Mouse (Mus musculus) lung, postnatal 25 days (tissue): ENCODE results near the gene Tmem45a2.
"Not testable (repeated sequence)": the region's sequence is repeated elsewhere in the genome, so short reads cannot be mapped to it uniquely, and the experiment has no call there.

Source experiments
- DNase-seq: peaks from one replicate; pipeline ENCODE4 v3.0.0; 2022; ENCODE audit warnings: low spot score

The Tmem45a2 gene

DNA sequence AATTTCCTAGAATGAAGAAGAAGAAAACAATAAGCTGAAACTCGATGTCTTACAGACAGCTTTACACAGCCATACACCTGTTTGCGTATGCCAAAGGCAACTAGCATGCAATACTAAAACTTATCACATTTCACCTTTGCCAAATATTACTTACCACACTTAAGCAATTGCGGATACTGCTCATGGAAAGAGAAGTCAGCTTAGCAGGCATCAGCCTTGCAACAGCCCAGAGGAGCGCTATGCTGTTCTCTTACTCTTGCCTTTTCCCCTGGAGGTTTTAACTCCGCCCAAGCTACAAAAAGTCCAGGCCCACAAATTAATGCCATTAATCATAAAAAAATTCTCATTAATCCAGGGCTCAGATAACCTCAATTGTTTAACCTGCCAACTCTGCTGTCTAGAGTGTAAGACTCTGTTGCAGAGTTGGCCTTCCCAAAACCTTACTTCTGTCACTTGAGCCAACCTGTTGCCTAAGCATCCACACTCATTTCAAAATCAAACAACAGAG is at the start of gene Tmem45a2:
Tmem45a2 (minus strand) TSS at position 241 of the 508 bp plus-strand sequence.
- no peak for DNase-seq

DNA sequence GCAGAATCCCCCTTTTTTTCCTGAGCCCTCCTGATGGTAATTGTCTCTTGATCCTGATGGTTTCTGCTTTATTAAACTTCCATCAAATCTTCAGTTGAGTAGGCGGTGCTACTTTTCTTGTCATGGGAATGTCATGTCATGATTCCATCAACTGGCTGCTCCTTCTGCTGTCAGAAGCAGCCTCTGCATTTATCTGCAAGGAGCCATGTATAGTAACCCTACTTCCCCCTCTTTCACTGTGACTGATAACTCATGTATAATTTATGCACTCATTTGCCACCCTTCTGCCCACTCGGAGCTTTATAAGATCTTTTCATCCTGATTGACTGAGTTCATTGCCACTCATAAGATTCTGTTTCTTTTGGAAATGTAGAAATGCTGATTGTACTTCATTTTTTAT is 46.4 kb upstream of the Tmem45a2 start:
- DNase-seq = no peak

DNA sequence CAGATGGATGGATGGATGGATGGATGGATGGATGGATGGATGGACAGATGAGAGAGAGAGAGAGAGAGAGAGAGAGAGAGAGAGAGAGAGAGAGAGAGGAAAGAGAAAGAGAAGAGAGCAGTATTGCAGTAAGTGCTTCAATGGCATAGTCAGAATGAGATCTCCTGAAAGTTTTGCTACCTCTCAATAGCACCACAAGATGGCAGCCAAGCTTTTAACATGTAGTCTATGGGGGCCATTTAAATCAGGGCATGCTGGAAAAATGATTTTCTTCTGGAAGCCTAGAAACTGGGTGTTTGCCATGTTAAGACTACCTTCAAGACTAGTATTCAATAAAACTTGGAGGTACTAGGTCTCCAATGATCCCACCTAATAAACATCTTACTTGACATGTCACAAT is 44.9 kb upstream of the Tmem45a2 start:
- DNase-seq = peak; percentile 15

DNA sequence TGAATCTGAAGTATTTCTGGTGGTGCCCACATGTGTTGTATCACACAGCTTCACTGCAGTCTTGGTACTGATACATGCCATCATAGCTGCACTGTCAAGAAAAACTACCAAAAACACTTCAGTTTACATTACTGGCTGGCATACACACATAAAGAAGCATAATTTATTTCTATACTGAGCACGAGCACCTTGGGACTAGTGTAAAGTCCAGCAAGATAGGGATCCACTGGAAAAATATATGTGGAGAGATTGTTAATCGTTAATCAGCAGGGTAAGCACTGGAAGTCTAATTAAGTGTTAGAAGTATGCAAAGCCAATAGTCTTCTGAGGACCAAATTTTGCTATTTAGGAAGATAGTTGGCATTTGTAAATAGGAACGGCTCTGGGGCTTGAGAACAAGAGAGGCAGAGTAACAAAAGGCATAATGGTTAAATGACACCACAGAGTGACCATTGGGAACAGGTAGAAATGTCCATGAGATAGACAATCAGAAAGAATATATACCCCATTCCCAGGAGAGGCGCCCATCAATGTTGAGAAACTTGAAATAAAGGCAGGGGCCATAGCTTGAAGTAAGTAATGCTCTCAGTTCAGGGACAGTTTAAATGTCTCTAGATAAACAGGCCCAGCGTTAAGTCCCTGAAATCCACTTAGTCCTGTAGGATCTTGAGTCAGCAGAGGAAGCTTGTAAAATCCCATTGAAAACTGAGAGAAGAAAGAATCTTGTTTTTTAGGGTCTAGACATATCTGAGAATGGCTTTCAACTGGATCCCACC is 35.2 kb upstream of the Tmem45a2 start:
- no peak for DNase-seq

DNA sequence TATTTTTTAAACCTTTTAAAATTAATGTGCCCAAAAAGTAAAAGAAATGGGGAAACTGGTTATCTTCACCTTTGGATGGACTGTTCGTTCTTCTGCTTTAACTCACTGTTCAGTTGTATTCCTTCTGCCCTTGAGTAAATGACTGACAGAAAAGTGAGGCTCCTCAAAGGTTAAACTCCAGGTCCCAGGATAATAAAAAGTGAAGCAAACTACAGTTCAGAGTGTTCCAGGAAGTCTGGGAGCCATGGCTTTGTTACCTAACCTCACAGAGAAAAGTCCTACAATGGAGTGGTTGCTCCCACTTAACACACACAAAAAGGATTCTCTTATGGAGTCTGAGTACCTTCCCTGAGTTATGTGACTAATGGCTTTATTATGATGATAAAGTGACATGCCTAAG is 30.0 kb upstream of the Tmem45a2 start:
- no peak for DNase-seq

DNA sequence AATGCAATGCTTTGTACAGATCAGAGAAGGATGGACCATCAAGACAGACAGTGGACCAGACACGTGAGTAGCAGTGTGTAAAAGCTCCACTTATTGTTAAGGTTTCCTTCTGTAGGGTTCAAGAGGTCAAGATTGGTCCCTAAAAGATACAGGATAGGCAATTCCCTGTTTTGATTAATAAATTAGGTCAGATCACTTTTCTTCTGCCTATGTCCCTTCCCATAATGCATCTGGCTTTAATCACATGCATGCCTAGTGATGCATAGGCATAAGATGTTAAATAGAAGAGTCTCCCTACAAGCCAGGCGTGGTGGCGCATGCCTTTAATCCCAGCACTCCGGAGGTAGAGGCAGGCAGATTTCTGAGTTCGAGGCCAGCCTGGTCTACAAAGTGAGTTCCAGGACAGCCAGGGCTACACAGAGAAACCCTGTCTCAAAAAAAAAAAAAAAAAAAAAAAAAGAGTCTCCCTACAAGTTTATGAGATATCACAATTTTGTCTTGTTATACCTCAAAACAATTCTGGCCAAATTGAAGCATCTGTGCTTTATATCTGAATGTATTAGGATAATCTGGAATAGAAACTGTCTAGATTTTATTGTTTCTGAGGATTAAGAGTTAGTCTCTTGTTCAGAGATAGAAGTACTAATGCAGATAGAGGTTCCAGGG is 28.5 kb upstream of the Tmem45a2 start:
- DNase-seq = no peak

DNA sequence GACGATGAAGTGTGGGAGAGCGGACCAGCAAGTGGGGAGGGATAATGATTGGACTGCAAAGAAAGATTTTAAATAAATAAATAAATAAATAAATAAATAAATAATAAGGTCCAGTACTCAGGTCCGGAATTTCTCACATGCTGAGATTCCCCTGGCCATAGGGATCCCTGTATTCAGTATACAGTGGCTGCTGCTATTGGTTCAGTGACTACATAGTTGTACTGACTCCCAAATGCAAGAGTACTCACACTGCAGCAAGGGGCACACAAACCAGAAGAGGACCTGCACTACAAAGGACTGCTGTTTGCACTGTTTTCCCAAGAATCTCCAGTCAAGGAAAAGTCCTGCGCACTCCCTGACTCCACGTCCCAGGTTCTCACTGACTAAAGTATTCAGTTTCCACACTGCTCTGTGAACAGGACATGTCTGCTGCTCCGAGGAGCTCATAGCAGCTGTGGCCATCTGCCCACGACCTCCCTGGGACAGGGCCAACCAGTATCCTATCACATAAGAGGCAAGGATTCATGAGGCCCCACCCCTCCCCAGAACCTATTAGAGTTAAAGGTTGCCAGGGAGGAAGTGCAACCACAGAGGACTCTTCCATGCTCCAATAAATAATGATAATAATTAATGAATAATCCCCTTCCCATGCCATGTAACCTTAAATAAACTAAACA is 27.4 kb upstream of the Tmem45a2 start:
- DNase-seq = no peak

DNA sequence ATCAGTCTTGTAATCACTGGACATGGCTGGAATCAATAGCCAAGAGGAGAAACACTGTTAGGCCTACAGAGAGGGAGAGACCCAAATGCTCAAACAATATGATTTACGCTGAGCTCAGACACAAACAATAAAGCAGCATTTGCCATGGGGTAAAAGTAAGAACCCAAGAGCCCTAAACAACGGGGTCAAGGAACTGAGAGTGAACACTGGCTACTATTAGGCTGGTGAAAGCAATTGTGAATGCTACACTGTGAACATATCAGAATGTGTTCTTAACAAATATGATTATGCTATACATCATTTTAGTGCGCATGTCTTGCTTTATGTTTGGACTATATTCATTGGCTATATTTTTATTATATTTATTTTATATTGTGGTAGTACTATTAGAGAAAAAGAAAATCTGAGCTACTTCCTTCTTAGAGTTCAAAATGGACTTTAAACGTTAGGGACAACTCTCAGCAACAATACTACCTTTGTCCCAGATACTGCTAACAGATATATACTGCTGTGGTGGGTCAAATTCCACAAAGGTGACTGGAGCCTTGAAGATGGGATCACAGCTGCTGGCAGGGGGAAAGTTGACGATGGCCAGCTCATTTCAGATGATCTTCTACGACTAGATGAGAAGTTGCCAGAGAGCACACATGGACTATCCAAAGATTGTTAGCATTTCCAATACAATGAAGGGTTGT is 21.9 kb upstream of the Tmem45a2 start:
- DNase-seq = no peak

DNA sequence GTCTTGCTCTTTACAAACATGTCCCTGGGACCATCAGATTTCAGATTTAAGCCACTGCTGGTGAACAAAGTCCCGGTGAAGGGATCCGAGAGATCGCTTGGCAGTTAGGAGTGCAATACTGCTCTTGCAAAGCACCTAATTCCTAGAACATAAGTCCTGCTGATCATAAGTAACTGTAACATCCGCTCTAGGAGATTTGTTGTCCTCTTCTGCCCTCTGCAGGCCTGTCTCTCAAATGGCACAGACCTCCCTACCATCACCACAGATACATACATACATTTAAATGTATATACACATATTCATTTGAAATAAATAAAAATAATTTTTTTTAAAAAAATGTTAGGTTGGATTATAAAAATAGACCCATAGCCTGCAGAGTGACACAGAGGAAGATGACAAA is 21.3 kb upstream of the Tmem45a2 start:
- peak; percentile 16 for DNase-seq

DNA sequence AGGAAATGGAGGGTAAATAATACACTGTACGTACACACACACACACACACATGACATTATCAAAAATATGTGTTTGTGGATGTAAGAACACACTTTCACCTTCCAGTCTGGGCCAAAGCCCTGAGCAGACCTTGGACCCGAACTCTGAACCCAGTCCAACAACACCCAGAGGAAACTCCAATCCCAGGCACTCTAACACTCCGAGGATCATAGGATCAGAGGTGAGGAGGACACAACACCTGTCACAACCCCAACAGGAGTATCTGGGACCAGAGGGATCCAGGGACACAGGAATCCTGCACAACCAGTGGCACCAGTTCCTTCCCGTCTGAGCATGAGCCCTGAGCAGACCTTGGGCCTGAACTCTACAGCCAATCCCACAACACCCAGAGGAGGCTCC is 8.4 kb upstream of the Tmem45a2 start:
- DNase-seq = no peak

DNA sequence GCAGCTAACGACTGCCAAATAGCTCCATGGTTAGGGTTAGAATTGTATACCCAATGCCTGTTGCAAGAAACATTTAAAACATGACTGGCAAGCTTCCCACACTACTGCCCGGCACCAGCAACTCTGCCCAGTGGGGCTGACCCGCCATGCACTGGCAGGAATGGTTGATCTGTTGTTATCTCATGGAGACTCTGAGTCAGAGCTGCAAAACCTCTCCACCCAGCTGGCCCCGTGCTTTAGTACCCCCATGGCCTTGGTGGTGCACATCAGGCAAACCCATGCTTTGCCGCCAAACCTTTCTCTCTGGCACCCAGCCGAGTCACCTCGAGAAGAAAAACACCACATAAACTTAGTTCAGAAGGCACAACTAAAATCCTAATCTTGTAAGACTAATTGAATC is 4.8 kb upstream of the Tmem45a2 start:
- no peak for DNase-seq

DNA sequence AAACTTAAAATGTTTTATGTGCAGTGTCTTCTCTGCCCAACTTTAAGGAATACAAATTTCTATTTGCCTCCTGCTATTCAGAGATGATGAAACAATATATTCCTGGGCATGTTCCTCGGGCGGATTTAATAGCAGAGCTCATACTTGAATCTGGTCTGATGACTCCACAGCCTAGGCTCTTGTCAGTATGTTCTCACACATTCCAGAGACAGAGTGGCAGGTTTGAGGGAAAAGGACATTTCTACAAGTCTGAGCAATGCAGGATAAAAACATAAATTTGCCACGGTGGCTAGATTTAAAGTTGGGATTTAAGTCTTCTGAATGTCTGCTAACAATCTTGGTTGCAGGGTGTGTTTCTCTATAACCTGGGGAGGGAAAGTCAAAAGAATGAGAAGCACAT is 9.1 kb downstream of the Tmem45a2 start:
- no peak for DNase-seq

DNA sequence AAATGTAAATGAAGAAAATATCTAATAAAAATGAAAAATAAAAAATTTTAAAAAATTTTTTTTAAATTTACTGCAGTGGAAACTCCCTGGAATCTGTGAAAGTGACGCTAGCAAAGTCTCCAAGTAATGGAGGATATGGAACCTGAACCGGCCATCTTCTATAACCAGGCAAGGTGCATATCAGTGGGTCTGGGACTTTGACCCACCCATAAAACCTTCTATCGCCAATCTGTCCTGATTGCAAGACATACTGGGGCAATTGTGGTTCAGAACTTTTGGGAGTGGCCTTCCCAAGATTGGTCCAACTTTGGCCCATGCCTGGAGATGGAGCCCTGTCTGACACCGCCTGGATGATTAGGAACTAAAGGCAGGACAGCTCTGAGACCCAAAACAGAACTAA is 14.2 kb downstream of the Tmem45a2 start:
- DNase-seq = no peak

DNA sequence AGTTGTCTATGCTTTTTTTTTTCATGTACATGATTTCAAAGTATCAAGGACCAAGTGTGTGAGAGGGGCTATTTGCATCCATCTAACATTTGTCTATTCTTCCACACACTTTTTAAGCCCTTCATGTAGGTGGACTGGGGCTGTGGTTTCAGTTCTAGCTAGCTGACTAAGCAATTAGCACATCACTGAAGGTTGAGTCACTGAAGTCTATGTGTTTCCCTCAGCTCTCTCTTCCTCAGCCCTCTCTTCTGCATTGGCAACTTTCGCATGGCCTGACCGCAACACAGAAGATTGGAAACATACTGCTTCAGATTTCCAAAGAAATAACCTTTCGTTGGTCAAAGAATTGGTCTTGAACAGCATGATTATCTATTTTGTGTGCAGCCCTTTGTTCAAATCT is 21.2 kb downstream of the Tmem45a2 start:
- DNase-seq = no peak

DNA sequence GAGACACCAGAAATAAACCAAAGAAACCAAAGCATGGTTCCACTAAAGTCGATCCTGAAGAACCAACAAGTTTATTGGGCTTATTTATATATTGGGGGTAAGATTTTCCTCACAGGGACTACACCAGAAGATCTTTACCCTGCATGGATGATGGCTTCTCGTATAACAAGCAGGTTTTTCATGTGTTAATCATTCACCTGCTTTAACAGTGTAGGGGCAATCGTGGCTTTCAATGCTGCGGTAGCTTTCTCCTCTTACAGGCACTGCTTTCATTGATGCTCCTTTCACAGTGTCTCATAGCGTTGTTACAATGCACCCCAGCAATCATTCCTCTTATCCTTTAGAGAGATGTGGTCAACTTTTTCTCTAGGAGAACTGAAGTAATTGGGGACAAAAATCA is 32.6 kb downstream of the Tmem45a2 start:
- no peak for DNase-seq

DNA sequence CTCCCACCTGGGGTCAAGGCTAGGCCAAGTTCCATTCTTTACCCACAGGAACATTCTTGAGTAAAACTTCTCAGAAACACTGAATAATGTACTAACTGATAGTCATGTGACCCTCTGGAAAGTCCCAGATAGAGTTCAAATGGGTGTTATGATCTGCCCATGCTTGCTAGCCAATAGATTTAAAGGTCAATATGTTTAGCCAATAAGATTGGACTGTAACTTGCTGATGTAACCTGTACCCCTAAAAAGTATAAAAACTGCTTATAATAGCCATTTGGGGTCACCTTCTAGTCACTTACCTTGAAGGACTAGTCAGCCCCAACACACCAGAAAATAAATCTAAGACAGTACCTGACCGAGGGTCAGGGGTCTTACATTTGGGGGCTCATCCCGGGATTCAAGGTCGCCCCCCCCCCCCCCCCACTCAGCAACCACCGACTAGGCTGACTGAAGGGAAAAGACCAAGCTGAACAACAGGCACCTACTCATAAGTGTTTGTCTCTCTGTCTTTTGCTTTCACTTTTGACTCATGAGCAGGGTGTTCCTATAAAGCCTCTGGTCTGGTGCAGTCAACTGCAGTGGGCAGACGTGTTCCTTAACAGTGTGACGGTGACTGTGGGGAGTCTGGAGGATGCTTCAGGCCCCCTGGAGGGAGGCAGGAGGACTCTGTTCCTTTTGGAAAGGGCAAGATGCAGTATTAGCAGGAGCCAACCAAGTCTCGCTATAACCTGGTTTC is 40.9 kb downstream of the Tmem45a2 start:
- no peak for DNase-seq

DNA sequence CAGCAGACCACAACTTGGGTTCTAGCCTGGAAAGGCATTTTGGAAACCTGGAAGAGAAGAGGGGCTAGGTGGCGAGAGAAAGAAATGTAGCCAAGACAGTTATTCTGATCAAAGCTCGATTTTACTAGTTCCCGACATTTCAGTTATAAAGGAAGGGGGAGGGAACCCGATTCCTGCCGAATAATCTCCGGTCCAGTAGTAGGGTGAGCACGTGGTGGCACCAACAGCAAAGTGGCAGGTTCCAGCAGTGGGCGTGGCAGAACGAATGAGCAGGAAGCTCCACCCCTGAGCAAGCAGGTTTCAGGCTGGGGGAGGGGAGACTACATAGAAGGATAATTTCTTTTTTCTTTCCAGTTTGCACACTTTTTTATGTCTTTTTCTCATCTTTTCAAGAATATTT is 72.9 kb downstream of the Tmem45a2 start:
- DNase-seq = not testable (repeated sequence)
